Mouse (Mus musculus): Measurements from ENCODE around the gene Ugt1a2. TPM values are rescaled to one million over a fixed set of nuclear protein-coding genes. Genes with fewer than 3 reads are reported as not detected.

Ugt1a2 gene
- polyA plus RNA-seq (2012; ENCODE audit: low replicate concordance), result not detected in 2 replicates

DNA sequence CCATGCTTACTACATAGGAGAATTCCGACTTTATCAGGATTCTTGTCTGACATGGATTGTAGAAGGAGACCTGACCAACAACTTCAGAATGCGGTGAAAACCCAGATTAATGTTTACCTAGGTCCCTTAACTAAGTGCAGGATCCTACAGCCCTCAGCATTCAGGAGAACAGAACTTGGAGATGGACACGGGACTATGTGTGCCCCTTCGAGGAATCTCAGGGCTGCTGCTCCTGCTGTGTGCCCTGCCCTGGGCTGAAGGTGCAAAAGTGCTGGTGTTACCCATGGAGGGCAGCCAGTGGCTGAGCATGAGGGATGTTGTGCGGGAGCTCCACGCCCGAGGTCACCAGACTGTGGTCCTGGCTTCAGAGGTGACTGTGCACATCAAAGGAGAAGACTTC lies at the start of gene Ugt1a2:
Ugt1a2 (plus strand) TSS at position 146 of the 400 bp plus-strand sequence.

DNA sequence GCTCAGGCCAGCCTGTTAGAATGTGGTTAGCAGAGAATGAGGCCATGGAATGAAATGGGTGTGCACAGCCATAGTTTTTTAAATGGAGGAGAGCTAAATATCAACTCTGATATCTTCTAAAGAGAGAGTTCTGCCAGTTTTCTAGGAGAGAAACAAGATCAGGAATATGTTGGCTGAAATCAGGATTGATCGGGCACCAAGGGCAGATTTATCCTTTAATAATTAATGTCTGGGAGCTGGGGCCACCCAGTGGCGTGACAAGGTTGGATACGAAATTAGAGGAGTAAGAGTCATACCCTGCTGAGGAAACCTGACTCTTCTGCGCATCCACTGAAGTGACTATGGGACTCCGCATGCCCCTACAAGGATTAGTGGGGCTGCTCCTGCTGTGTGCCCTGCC lies 34.7 kb upstream of the Ugt1a2 start, which contains the start of gene Ugt1a5:
Ugt1a5 (plus strand) TSS at position 302 of the 400 bp plus-strand sequence.

DNA sequence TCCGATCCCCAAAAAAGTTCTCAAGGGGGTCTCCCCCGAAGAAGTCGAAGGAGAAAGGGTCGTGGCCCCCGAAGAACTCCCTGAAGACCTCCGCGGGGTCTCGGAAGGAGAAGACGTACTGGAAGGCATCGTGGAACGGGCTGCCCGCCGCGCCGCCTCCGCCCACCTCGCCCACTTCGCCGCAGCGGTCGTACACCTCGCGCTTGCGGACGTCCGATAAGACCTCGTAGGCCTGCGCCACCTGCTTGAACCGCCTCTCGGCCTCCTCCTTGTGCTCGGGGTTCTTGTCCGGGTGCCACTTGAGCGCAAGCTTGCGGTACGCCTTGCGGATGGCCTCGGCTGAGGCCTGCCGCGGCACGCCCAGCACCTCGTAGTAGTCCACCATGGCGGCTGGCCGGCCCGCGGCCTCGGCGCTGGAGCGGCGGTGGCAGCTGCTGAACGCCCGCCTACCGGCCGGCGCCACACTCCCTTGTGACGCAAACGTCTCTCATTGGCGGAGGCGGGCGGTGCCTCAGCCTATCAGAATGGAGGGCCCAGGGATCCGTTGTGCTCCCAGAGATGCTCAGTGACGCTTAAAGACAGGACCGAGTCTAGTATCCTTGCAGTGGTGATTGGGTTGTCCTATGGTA lies 5.0 kb downstream of the Ugt1a2 start, which contains the start of gene Dnajb3:
Dnajb3 (minus strand) TSS at position 489 of the 629 bp plus-strand sequence.

DNA sequence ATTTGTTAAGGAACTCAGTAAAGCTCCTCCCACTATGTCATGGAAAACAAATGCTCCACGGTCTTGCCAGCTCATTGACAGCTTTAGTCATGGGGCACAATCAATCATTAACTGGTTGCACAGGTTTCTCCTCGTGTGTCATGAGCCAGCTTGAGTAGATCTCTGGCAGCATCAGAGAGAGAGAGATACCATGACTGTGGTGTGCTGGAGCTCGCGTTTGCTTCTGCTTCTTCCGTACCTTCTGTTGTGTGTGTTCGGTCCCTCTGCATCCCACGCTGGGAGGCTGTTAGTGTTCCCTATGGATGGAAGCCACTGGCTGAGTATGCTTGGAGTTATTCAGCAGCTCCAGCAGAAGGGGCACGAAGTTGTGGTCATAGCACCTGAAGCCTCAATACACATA lies 11.4 kb downstream of the Ugt1a2 start, which contains the start of gene Ugt1a1:
Ugt1a1 (plus strand) TSS at position 148 of the 400 bp plus-strand sequence.

DNA sequence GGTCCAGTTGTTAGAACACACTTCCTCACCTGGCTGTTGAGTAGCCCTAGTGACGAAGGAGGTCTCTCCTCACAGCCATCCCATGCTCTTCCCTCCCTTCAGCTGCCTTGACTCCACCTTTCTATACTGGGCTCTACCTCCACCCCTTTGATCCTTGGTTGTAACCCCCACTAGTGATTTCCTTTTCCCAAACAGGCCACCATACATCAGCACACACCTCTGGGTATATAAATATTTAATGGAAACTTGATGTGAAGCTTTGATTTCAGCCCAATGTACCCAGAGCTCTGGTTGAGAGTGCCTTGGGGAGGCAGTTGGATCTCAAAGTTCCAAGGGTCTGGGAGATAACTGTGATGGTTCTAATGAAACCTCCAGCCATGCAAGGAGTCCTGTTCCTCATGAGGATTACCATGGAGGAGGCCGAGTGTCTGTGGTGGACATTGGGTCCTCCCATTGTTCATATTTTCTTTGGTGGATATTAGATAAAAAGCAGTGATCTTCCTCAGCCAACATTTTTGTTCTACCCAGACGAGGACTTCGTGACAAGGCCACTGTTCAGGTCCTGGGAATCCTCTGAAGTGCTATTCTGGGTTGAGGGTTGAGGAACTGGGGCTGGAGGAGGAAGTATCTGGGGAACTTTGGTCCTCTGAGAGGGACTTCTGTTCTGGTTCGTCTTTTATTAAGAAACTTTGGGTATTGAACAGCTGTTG lies 26.4 kb downstream of the Ugt1a2 start, which contains the start of gene Mroh2a:
Mroh2a (plus strand) TSS at position 317 of the 710 bp plus-strand sequence.

Other genes starting within 250 kb of the Ugt1a2 start
- gene Usp40, start 192.1 kb upstream of the Ugt1a2 start, polyA plus RNA-seq (2012; ENCODE audit: low replicate concordance), result 1.3 and 1.4 TPM in 2 replicates
- not detected in 2 replicates for gene Ugt1a10, start 145.2 kb upstream of the Ugt1a2 start, polyA plus RNA-seq (2012; ENCODE audit: low replicate concordance)
- not detected in 2 replicates for gene Ugt1a9, start 129.8 kb upstream of the Ugt1a2 start, polyA plus RNA-seq (2012; ENCODE audit: low replicate concordance)
- not detected in 2 replicates for gene Ugt1a8, start 112.8 kb upstream of the Ugt1a2 start, polyA plus RNA-seq (2012; ENCODE audit: low replicate concordance)
- 2.5 and 3.3 TPM in 2 replicates for gene Ugt1a7c, start 105.5 kb upstream of the Ugt1a2 start, polyA plus RNA-seq (2012; ENCODE audit: low replicate concordance)
- gene Ugt1a6b, start 97.3 kb upstream of the Ugt1a2 start, polyA plus RNA-seq (2012; ENCODE audit: low replicate concordance), result not detected in 2 replicates
- gene Ugt1a6a, start 65.8 kb upstream of the Ugt1a2 start, polyA plus RNA-seq (2012; ENCODE audit: low replicate concordance), result 0.30 TPM in 1 of 2 replicates, not detected in the other
- gene Ugt1a5, start 34.6 kb upstream of the Ugt1a2 start, polyA plus RNA-seq (2012; ENCODE audit: low replicate concordance), result not detected in 2 replicates
- gene Dnajb3, start 5.2 kb downstream of the Ugt1a2 start, polyA plus RNA-seq (2012; ENCODE audit: low replicate concordance), result 0.75 and 1.2 TPM in 2 replicates
- not detected in 2 replicates for gene Ugt1a1, start 11.4 kb downstream of the Ugt1a2 start, polyA plus RNA-seq (2012; ENCODE audit: low replicate concordance)
- 0.09 and 0.12 TPM in 2 replicates for gene Mroh2a, start 26.4 kb downstream of the Ugt1a2 start, polyA plus RNA-seq (2012; ENCODE audit: low replicate concordance)
- gene Hjurp, start 77.0 kb downstream of the Ugt1a2 start, polyA plus RNA-seq (2012; ENCODE audit: low replicate concordance), result 14.4 and 15.0 TPM in 2 replicates
- not detected in 2 replicates for gene Trpm8, start 77.1 kb downstream of the Ugt1a2 start, polyA plus RNA-seq (2012; ENCODE audit: low replicate concordance)
- gene Spp2, start 206.4 kb downstream of the Ugt1a2 start, polyA plus RNA-seq (2012; ENCODE audit: low replicate concordance), result not detected in 2 replicates